Mouse (Mus musculus) cerebellum, adult 2 months (tissue): ENCODE data around the gene Fermt1. TPM values are rescaled to one million over a fixed set of nuclear protein-coding genes. Genes with fewer than 3 reads are reported as not detected.

Source experiments
- DNase-seq, 2 experiments: peaks; one replicate each; pipeline ENCODE4 v3.0.0; 2021
- H3K27ac ChIP-seq: fragments of 200-500 bp; 2 replicates; pipeline ENCODE4 v1.5.1; 2012; ENCODE audit warnings: low read length, control low read depth, inconsistent platforms; ENCODE audit not compliant: insufficient read depth
- H3K27me3 ChIP-seq: fragments of 200-500 bp; 2 replicates; pipeline ENCODE4 v1.6.1; 2012; ENCODE audit warnings: inconsistent platforms, mild to moderate bottlenecking, low read length, moderate library complexity; ENCODE audit not compliant: control insufficient read depth, insufficient read depth
- H3K4me1 ChIP-seq: fragments of 200-500 bp; 2 replicates; pipeline ENCODE4 v1.6.1; 2011; ENCODE audit warnings: low read length; ENCODE audit not compliant: control insufficient read depth, insufficient read depth
- H3K4me3 ChIP-seq: fragments of 200-500 bp; replicated peaks from 2 replicates; pipeline ENCODE3; 2011; ENCODE audit warnings: mild to moderate bottlenecking, low read depth, low read length, control low read depth; ENCODE audit not compliant: insufficient read depth
- CTCF ChIP-seq: fragments of 200-500 bp; IDR thresholded peaks from 2 replicates; pipeline ENCODE4 v1.5.1; 2011; ENCODE audit warnings: low read depth, mild to moderate bottlenecking, control low read depth, low read length, moderate library complexity, borderline replicate concordance; ENCODE audit not compliant: insufficient read depth
- POLR2A ChIP-seq: fragments of 200-500 bp; IDR thresholded peaks from 2 replicates; pipeline ENCODE4 v1.6.1; 2011; ENCODE audit warnings: low read length, control low read depth, borderline replicate concordance; ENCODE audit not compliant: insufficient read depth
- WGBS: fragments of 180-500 bp; shearing (Covaris S2); methylation state at CpG from one replicate; pipeline ENCODE4 v1.1.7; 2018; 5-methylcytosine and 5-hydroxymethylcytosine counted together
- polyA plus RNA-seq: library from polyadenylated mRNA; depleted of rRNA; stranded (reverse); fragments of >200 nt; gene quantifications from 2 replicates; pipeline ENCODE4 v1.2.3, GENCODE M21; 2012; rRNA removed

Fermt1 gene
- polyA plus RNA-seq, 1 experiment: not detected

DNA sequence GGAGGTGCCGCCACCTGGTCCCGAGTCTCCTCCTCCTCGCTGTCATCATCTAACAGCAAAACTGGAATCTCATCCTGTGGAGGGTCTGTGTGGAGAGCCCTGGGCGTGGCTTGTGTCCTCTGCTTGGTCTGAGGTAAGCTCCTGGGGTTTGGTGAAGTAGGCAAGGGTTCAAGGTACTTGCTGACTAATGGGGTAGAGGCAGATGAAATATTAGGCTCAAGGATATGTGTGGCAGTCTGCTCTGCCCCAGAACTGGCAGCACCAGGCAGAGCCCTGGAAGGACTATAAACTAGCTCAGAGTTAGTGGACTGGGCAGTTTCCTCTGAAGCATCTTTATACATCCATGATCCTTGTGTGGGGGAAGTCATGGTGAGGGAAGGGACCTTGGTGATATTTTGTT is 75.4 kb downstream of the Fermt1 start:
- TF ChIP-seq CTCF (no peak), POLR2A (no peak)
- 72% methylated on average over 4 of the region's 4 CpGs for WGBS
- Histone ChIP-seq H3K27ac (no peak overlapping the region), H3K27me3 (no peaks in the 10 kb centered on the region), H3K4me1 (peaks cover 5% of the 10 kb centered on the region; the same call in 1 of the 2 replicates), H3K4me3 (no peak overlapping the region)
- DNase-seq: no peak

DNA sequence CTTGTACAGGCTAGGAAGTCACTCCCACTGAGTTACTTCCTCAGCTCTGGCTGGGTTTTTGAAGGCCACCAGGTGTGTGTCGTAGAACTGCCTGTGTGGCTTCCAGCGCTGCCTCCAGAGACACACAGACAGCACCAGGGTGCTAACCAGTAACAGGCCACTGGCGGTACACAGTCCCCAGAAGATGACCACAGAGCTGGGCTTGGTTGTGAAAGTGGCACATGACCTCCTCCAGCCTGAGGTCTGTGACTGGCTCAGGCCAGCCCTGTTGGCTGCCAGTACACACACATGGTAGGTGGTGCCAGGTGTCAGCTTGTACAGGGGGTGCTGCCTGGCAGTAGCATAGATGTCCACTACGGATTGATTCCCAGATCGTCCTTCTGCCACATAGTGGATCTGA is 76.0 kb downstream of the Fermt1 start:
- H3K4me1 ChIP-seq: peaks cover 5% of the 10 kb centered on the region; the same call in 1 of the 2 replicates
- H3K27me3 ChIP-seq: no peaks in the 10 kb centered on the region
- no peak for TF ChIP-seq POLR2A
- 36% methylated on average over 5 of the region's 5 CpGs for WGBS
- H3K4me3 ChIP-seq: no peak overlapping the region
- DNase-seq: no peak
- no peak overlapping the region for H3K27ac ChIP-seq

GRCm38 (mm10) chr2:132867521-132867920 is 78.2 kb downstream of the Fermt1 start:
- no peak for DNase-seq
- TF ChIP-seq CTCF (no peak), POLR2A (no peak)
- Histone ChIP-seq H3K4me1 (peaks cover 5% of the 10 kb centered on the region; the same call in 1 of the 2 replicates), H3K27ac (no peak overlapping the region), H3K27me3 (no peaks in the 10 kb centered on the region), H3K4me3 (no peak overlapping the region)
- 81% methylated on average over 5 of the region's 5 CpGs for WGBS

GRCm38 (mm10) chr2:132863325-132863724 is 82.4 kb downstream of the Fermt1 start:
- H3K27me3 ChIP-seq: no peaks in the 10 kb centered on the region
- 97% methylated on average over 2 of the region's 2 CpGs for WGBS
- H3K27ac ChIP-seq: no peak overlapping the region
- DNase-seq: no peak
- no peak for TF ChIP-seq POLR2A
- TF ChIP-seq CTCF: no peak
- no peaks in the 10 kb centered on the region for H3K4me1 ChIP-seq
- H3K4me3 ChIP-seq: no peak overlapping the region

- no peak for TF ChIP-seq CTCF
- no peak for TF ChIP-seq POLR2A
- Histone ChIP-seq H3K4me3 (no peak overlapping the region), H3K27me3 (no peaks in the 10 kb centered on the region), H3K27ac (no peak overlapping the region), H3K4me1 (no peaks in the 10 kb centered on the region)
- peak; percentile 17 to 38 for DNase-seq
- 77% methylated on average over 2 of the region's 2 CpGs for WGBS
Observed at GRCm38 (mm10) chr2:132861456-132861855, 84.2 kb downstream of the Fermt1 start.

DNA sequence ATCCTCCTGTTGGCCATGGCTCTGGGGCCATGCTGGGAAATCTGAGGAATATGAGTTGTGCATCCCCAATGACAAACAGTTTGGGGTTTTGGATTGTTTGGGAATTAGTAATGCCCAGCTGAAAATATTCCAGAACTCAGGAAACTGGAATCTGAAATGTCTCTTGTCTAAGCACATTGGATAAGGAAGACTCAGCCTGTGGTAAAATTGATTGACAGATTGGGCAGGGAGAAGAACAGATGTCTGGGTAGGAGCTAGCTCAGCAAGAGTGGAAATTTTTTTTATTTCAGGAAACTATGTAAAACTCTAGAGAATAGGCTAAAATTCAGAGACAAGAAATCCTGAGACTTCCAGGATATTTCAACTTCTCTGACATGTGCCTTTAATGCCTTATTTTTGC is 85.3 kb downstream of the Fermt1 start:
- Histone ChIP-seq H3K27ac (no peak overlapping the region), H3K4me3 (no peak overlapping the region), H3K4me1 (no peaks in the 10 kb centered on the region), H3K27me3 (no peaks in the 10 kb centered on the region)
- TF ChIP-seq POLR2A (no peak), CTCF (no peak)
- no peak for DNase-seq

DNA sequence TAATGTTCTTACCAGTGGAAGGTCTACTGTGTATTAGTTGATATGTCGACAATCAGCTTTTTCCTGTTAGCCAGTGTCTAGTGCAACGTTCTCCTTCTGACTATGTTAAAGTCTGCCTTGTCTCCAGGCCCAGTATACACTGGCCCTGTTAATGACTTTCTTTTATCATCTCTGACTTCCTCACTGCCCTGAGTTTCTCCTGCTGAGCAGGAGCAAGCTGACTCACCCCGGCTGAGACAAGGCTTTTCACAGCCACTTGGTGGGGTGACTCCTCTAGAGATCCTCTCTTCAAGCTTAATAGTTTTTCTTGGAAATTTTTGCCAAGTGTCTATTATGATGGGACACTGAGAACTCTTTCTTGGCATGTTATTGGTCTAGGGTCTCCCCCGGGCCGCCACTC is 89.4 kb downstream of the Fermt1 start:
- WGBS: 68% methylated on average over 5 of the region's 5 CpGs

More for the DNA sequence above, 89.4 kb downstream of the Fermt1 start:
- Histone ChIP-seq H3K27ac (no peak overlapping the region), H3K4me3 (no peak overlapping the region), H3K4me1 (0 out of 2 replicates have a peak, but pooled peaks cover 2% of the 10 kb centered on the region), H3K27me3 (no peaks in the 10 kb centered on the region)
- DNase-seq: no peak
- TF ChIP-seq CTCF (no peak), POLR2A (no peak)

Other genes starting within 250 kb of the Fermt1 start
- 330 and 333 TPM in 2 replicates for gene Chgb, start 164.6 kb downstream of the Fermt1 start, polyA plus RNA-seq
- gene Trmt6, start 129.9 kb downstream of the Fermt1 start, polyA plus RNA-seq: 33.9 and 34.1 TPM in 2 replicates
- gene Mcm8, start 129.8 kb downstream of the Fermt1 start, polyA plus RNA-seq: 3.4 and 3.7 TPM in 2 replicates
- gene Crls1, start 99.2 kb downstream of the Fermt1 start, polyA plus RNA-seq: 24.4 and 26.0 TPM in 2 replicates
- gene Lrrn4, start 65.0 kb downstream of the Fermt1 start, polyA plus RNA-seq: 0.14 and 0.23 TPM in 2 replicates